Comparison of ENCODE assay signal across 7 mouse cellular contexts in the genomic region with DNA sequence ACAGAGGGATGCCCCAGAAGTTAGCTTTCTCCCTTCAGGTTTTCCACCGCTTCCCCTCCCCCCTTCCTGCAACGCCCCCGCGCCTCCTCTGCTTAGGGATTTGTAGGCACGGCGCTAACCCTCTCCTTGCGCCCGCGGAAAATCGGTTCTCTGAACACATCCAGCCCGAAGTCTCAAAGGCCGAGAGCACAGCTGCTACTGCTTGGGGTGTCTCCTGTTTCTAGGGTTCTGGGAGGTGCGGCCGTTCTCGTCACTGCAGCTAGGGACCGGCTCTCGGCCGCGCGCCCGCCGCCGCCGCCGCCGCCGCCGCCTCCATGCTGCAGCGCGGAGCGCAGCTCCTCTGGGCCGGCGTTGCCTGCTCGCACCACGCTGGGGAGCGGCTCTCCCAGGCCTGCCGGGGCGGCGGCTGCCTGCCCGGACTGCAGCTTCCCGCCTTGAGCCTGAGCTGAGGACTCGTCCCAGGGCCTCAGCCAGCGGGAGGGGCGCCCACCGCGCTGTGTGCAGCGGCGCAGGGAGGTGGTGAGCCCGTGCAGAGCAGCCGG. TPM values are rescaled to one million over a fixed set of nuclear protein-coding genes. Genes with fewer than 3 reads are reported as not detected.
A peak's percentile ranks its signal among the peaks of the same experiment; 100 is the strongest.
DNase-seq lines count a peak whose midpoint lies in the region; ATAC-seq and TF ChIP-seq lines count a peak whose summit lies in the region.

A gene (plus strand): TSS at position 322 of the 542 bp plus-strand sequence.

- no peak for DNase-seq in ES-E14 (ENCODE audit: low read depth, low spot score)
- DNase-seq in ZHBTc4 (ENCODE audit: low read depth, low spot score) = peak; percentile 85
- DNase-seq in forebrain, embryonic 11.5 days (ENCODE audit: low spot score) = peak; percentile 88
- peak; percentile 72 for DNase-seq in hindbrain, embryonic 14.5 days (ENCODE audit: low spot score)
- DNase-seq in left cerebral cortex, postnatal 25 days (ENCODE audit: low spot score in 2 of 2) = peak; percentile 79 to 82
- peak; percentile 57 to 66 for DNase-seq in urinary bladder, postnatal 4 days (ENCODE audit: low spot score in 2 of 2)

- in situ Hi-C loops in ES-E14 (cut with MboI; ENCODE audit: low sequenced_read_pairs in 2 of 2, unreplicated experiment in 2 of 2) = no loop called here

- H3K9ac ChIP-seq in ES-E14 (ENCODE audit: insufficient read depth, low read depth, low read length, poor library complexity, severe bottlenecking) = peak within 1 kb of the TSS; percentile 73
- H3K9ac ChIP-seq in forebrain, embryonic 11.5 days (ENCODE audit: low read length) = peak within 1 kb of the TSS; percentile 65
- H3K9ac ChIP-seq in hindbrain, embryonic 14.5 days = peak within 1 kb of the TSS; percentile 87
- peak within 1 kb of the TSS; percentile 96 for H3K9ac ChIP-seq in midbrain, embryonic 16.5 days (ENCODE audit: low read depth, low read length)

- peaks cover 0 to 6% of the 10 kb centered on the region in 2 experiments; a peak in 1 of 4 replicates for H3K4me1 ChIP-seq in ES-E14 (ENCODE audit: control insufficient read depth in 2 of 2, insufficient read depth in 2 of 2, low read length in 2 of 2, poor library complexity in 1 of 2)
- H3K4me1 ChIP-seq in forebrain, embryonic 11.5 days (replicated peaks; ENCODE audit: control insufficient read depth, insufficient read depth, low read length) = peaks cover 2% of the 10 kb centered on the region; the same call in 1 of the 2 replicates
- H3K4me1 ChIP-seq in hindbrain, embryonic 14.5 days (replicated peaks; ENCODE audit: control insufficient read depth, insufficient read depth, low read length) = peaks cover 8% of the 10 kb centered on the region; the same call in 1 of the 2 replicates
- peaks cover 9% of the 10 kb centered on the region; the same call in 1 of the 2 replicates for H3K4me1 ChIP-seq in midbrain, embryonic 16.5 days (ENCODE audit: control insufficient read depth, insufficient read depth, low read length)

- no peaks in the 10 kb centered on the region for H3K36me3 ChIP-seq in ES-E14 (ENCODE audit: control insufficient read depth, insufficient read depth, low read length, poor library complexity, severe bottlenecking)
- H3K36me3 ChIP-seq in forebrain, embryonic 11.5 days (ENCODE audit: control insufficient read depth, insufficient read depth, low read length) = no peaks in the 10 kb centered on the region
- no peaks in the 10 kb centered on the region for H3K36me3 ChIP-seq in hindbrain, embryonic 14.5 days (replicated peaks; ENCODE audit: control insufficient read depth, insufficient read depth)
- no peaks in the 10 kb centered on the region for H3K36me3 ChIP-seq in midbrain, embryonic 16.5 days (ENCODE audit: control insufficient read depth, insufficient read depth, low read length)

- no peak within 1 kb of the TSS for H3K27ac ChIP-seq in ES-E14 (ENCODE audit: insufficient read depth, low read depth, low read length, poor library complexity, severe bottlenecking)
- 0 out of 2 replicates have a peak within 1 kb of the TSS, but pooled peaks have one; percentile 31 for H3K27ac ChIP-seq in forebrain, embryonic 11.5 days (ENCODE audit: low read depth, low read length)
- peak within 1 kb of the TSS; percentile 92 for H3K27ac ChIP-seq in hindbrain, embryonic 14.5 days
- peak within 1 kb of the TSS; percentile 96 for H3K27ac ChIP-seq in midbrain, embryonic 16.5 days (ENCODE audit: low read length)

- H3K4me2 ChIP-seq in forebrain, embryonic 11.5 days (ENCODE audit: low read depth, low read length, severe bottlenecking) = peak within 1 kb of the TSS; percentile 85
- peak within 1 kb of the TSS; percentile 82 for H3K4me2 ChIP-seq in hindbrain, embryonic 14.5 days (replicated peaks)
- H3K4me2 ChIP-seq in midbrain, embryonic 16.5 days (ENCODE audit: low read length) = peak within 1 kb of the TSS; percentile 70

- intact Hi-C loops in left cerebral cortex, postnatal 25 days (cut with DNase I) = loop anchor here (5.0 to 10.0 kb wide), 3 partner anchors 312 to 1901 kb away; no protein-coding TSS in a partner anchor

- no peaks in the 10 kb centered on the region for H3K9me3 ChIP-seq in ES-E14 (ENCODE audit: control insufficient read depth, insufficient read depth, low read depth, low read length)
- no peaks in the 10 kb centered on the region for H3K9me3 ChIP-seq in forebrain, embryonic 11.5 days (ENCODE audit: control insufficient read depth, low read length)
- H3K9me3 ChIP-seq in hindbrain, embryonic 14.5 days (ENCODE audit: control insufficient read depth, low read length) = no peaks in the 10 kb centered on the region
- H3K9me3 ChIP-seq in midbrain, embryonic 16.5 days (replicated peaks; ENCODE audit: control insufficient read depth, low read length, poor library complexity, severe bottlenecking) = no peaks in the 10 kb centered on the region

- H3K27me3 ChIP-seq in forebrain, embryonic 11.5 days (ENCODE audit: control insufficient read depth, insufficient read depth, low read length) = peaks cover 25% of the 10 kb centered on the region
- peaks cover 22% of the 10 kb centered on the region for H3K27me3 ChIP-seq in hindbrain, embryonic 14.5 days (ENCODE audit: control insufficient read depth, insufficient read depth, low read length)
- H3K27me3 ChIP-seq in midbrain, embryonic 16.5 days (ENCODE audit: control insufficient read depth, insufficient read depth, low read depth, low read length) = no peaks in the 10 kb centered on the region

- ATAC-seq in forebrain, embryonic 11.5 days (replicated peaks; ENCODE audit: low FRiP score) = peak; percentile 89
- ATAC-seq in hindbrain, embryonic 14.5 days (ENCODE audit: low FRiP score) = peak; percentile 89
- peak; percentile 85 for ATAC-seq in midbrain, embryonic 16.5 days

- H3K4me3 ChIP-seq in ES-E14 (ENCODE audit: insufficient read depth in 1 of 2, low read depth in 1 of 2, low read length in 2 of 2, poor library complexity in 1 of 2, severe bottlenecking in 1 of 2) = peak within 1 kb of the TSS; percentile 84 to 86
- H3K4me3 ChIP-seq in forebrain, embryonic 11.5 days (ENCODE audit: low read depth, low read length) = peak within 1 kb of the TSS; percentile 52
- H3K4me3 ChIP-seq in hindbrain, embryonic 14.5 days (replicated peaks; ENCODE audit: low read length) = peak within 1 kb of the TSS; percentile 72
- H3K4me3 ChIP-seq in midbrain, embryonic 16.5 days (ENCODE audit: low read depth, low read length) = peak within 1 kb of the TSS; percentile 76

- under 1% methylated on average over 49 of the region's 50 CpGs for WGBS in forebrain, embryonic 11.5 days
- under 1% methylated on average over 47 of the region's 50 CpGs for WGBS in hindbrain, embryonic 14.5 days
- WGBS in midbrain, embryonic 16.5 days = under 1% methylated on average over 38 of the region's 50 CpGs

TF ChIP-seq in ES-E14, 5 proteins besides CTCF, POLR2A, EP300 and RAD21:
- no peak for TF ChIP-seq ZC3H11A (IDR thresholded peaks at IDR 0.05; ENCODE audit: borderline replicate concordance, low read depth, low read length)

RNA-seq across cellular contexts. Expression of the gene that starts here (rescaled TPM):
- total RNA-seq in ES-E14 (2012; rRNA removed) = 0.22 and 0.37 TPM in 2 replicates
- polyA plus RNA-seq in forebrain, embryonic 11.5 days (2014; fragmentation: Nextera tagmentation; extraction: Ambion mirVana) = 4.0 and 4.3 TPM in 2 replicates
- polyA plus RNA-seq in hindbrain, embryonic 14.5 days (2014; fragmentation: Nextera tagmentation; extraction: Ambion mirVana) = 73.8 and 76.9 TPM in 2 replicates
- 100 to 1,000 TPM; 121 TPM for total RNA-seq in left cerebral cortex, postnatal 25 days (2021)
- polyA plus RNA-seq in midbrain, embryonic 16.5 days (2015; fragmentation: Nextera tagmentation; extraction: Ambion mirVana) = 79.0 and 101 TPM in 2 replicates

Comparison
In these comparisons a context has a peak if more than half of its experiments do, and no peak if none do; other contexts are left out.
1. RNA of the gene that starts here (total RNA-seq): 121 TPM in left cerebral cortex, postnatal 25 days; 0.22 to 0.37 TPM in ES-E14; every median in the first group is over 10 times any median in the second.
2. RNA of the gene that starts here (polyA plus RNA-seq): 79.0 to 101 TPM in midbrain, embryonic 16.5 days and 73.8 to 76.9 TPM in hindbrain, embryonic 14.5 days; 4.0 to 4.3 TPM in forebrain, embryonic 11.5 days; every median in the first group is over 10 times any median in the second.
3. Peak in every context shown above with its lines, with median percentiles within 50 percentile points of each other: H3K4me3 ChIP-seq, H3K9ac ChIP-seq, ATAC-seq and H3K4me2 ChIP-seq.